Comparison of ENCODE assay signal across 10 mouse cellular contexts in the genomic region with DNA sequence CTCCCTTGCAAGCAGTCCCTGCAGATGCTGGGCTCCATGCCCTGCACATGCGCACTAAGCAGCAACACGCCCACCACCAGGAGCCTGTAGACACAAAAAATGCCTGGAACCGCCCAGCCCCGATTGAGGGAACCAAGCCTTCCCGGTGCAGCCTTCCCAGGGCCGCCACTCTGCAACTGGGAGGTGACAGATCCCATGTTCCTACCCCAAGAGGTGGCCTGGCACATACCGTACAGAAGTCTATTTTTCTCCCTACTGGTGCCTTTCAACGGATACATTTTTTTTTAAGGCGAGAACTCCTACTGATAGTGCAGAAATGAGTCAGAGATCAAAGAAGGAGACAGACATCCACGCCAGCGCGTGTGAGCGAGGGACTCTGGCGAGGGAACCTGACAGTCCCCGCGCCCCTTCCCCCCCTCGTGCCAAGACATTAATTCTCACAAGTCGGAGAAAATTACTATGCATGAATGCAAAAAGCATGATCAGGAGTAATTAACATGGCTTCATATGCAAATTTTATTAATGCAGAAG. TPM values are rescaled to one million over a fixed set of nuclear protein-coding genes. Genes with fewer than 3 reads are reported as not detected.
A peak's percentile ranks its signal among the peaks of the same experiment; 100 is the strongest.
DNase-seq lines count a peak whose midpoint lies in the region; ATAC-seq lines count a peak whose summit lies in the region.
"Had no signal": no experiment of that assay in that cellular context is flagged by ENCODE, and none has a peak within 500 bp of the region (broad histone marks: within the 10 kb centered on the region; RNA-seq: fewer than 3 reads in every experiment).

No protein-coding gene starts in this region.

- no peaks in the 10 kb centered on the region for H3K36me3 ChIP-seq in heart, embryonic 14.5 days (ENCODE audit: control insufficient read depth, insufficient read depth, low read length)
- H3K36me3 ChIP-seq in forebrain, embryonic 12.5 days (replicated peaks), result no peaks in the 10 kb centered on the region; the same call in 1 of the 2 replicates

- H3K9me3 ChIP-seq in heart, embryonic 14.5 days (ENCODE audit: control insufficient read depth, low read length), result 0 out of 2 replicates have a peak, but pooled peaks cover 6% of the 10 kb centered on the region
- H3K9me3 ChIP-seq in forebrain, embryonic 12.5 days, result no peaks in the 10 kb centered on the region

- ATAC-seq in heart, embryonic 14.5 days (ENCODE audit: insufficient number of reproducible peaks, insufficient read depth, low FRiP score, low read depth), result 0 out of 2 replicates have a peak, but pooled peaks have one; percentile 34
- ATAC-seq in forebrain, embryonic 12.5 days (ENCODE audit: low FRiP score), result peak; percentile 70; the same call in 1 of the 2 replicates

- H3K9ac ChIP-seq in heart, embryonic 14.5 days (ENCODE audit: low read length), result no peak overlapping the region
- H3K9ac ChIP-seq in forebrain, embryonic 12.5 days, result no peak overlapping the region
- H3K9ac ChIP-seq: liver, embryonic 14.5 days had no signal

- no peak for DNase-seq in heart, postnatal 25 days (ENCODE audit: low spot score)
- peak; percentile 46 to 52 for DNase-seq in layer of hippocampus, adult 8-10 months (ENCODE audit: low spot score in 2 of 2)
- peak; percentile 66 for DNase-seq in naive thymus-derived CD4-positive, alpha-beta T cell, adult 2 months (ENCODE audit: low read depth)
- no peak for DNase-seq in Muller cell, postnatal 12 days (ENCODE audit: inconsistent ontology term)
- DNase-seq in gastrocnemius, adult 8-10 months (ENCODE audit: low spot score in 2 of 2), result no peak
- no peak for DNase-seq in heart, postnatal 36 days
- DNase-seq: gastrocnemius, postnatal 25 days had no signal

- H3K27me3 ChIP-seq in heart, embryonic 14.5 days (ENCODE audit: control insufficient read depth, insufficient read depth, low read length), result no peaks in the 10 kb centered on the region
- no peaks in the 10 kb centered on the region for H3K27me3 ChIP-seq in forebrain, embryonic 12.5 days

- intact Hi-C loops in heart, postnatal 25 days (cut with DNase I), result no loop called here
- intact Hi-C loops in heart, postnatal 36 days (cut with DNase I), result no loop called here

- H3K4me2 ChIP-seq in heart, embryonic 14.5 days (ENCODE audit: low read length), result no peak overlapping the region
- peak overlapping the region; percentile 46 for H3K4me2 ChIP-seq in forebrain, embryonic 12.5 days

- WGBS in heart, embryonic 14.5 days, result 42% methylated on average over 18 of the region's 18 CpGs
- 17% methylated on average over 18 of the region's 18 CpGs for WGBS in forebrain, embryonic 12.5 days

- no peak overlapping the region for H3K4me3 ChIP-seq in heart, embryonic 14.5 days (ENCODE audit: control insufficient read depth in 1 of 2, insufficient read depth in 1 of 2, low read depth in 1 of 2, low read length in 2 of 2)
- H3K4me3 ChIP-seq in forebrain, embryonic 12.5 days (replicated peaks), result peak overlapping the region; percentile 23; the same call in 1 of the 2 replicates

- peaks cover 26 to 39% of the 10 kb centered on the region in 2 experiments for H3K4me1 ChIP-seq in heart, embryonic 14.5 days (ENCODE audit: control insufficient read depth in 2 of 2, insufficient read depth in 2 of 2, low read length in 2 of 2)
- peaks cover 91% of the 10 kb centered on the region for H3K4me1 ChIP-seq in forebrain, embryonic 12.5 days

- 0 out of 4 replicates have a peak overlapping the region, but pooled peaks of 1 of the 2 experiments have one; percentile 19 for H3K27ac ChIP-seq in heart, embryonic 14.5 days (replicated peaks in 1 of 2; ENCODE audit: control insufficient read depth in 1 of 2, insufficient read depth in 1 of 2, low read depth in 2 of 2, low read length in 2 of 2)
- H3K27ac ChIP-seq in forebrain, embryonic 12.5 days, result peak overlapping the region; percentile 89
- H3K27ac ChIP-seq: liver, embryonic 14.5 days had no signal

RNA-seq across cellular contexts. Expression of a gene that starts 33.5 kb away (rescaled TPM):
- 4.4 TPM in 2 replicates for polyA plus RNA-seq in heart, embryonic 14.5 days (2014; fragmentation: Nextera tagmentation; extraction: Ambion mirVana)
- total RNA-seq in heart, postnatal 25 days (2021), result 1 to 10 TPM; 1.1 to 1.6 TPM
- 46.0 and 54.4 TPM in 2 replicates for polyA plus RNA-seq in forebrain, embryonic 12.5 days (2016; fragmentation: Nextera tagmentation; extraction: Ambion mirVana)
- 100 to 1,000 TPM; 110 to 122 (median 115) TPM for total RNA-seq in layer of hippocampus, adult 8-10 months (2022)
- total RNA-seq in gastrocnemius, adult 8-10 months (2022), result under 1 TPM in 1 of 4 experiments, not detected in 3; 0.02 TPM
- total RNA-seq in heart, postnatal 36 days (2021), result under 1 TPM; 0.76 to 0.86 TPM

Comparison
In these comparisons a context has a peak if more than half of its experiments do, and no peak if none do; other contexts are left out.
1. DNase-seq: peak in layer of hippocampus, adult 8-10 months (2 of 2) and naive thymus-derived CD4-positive, alpha-beta T cell, adult 2 months (single experiment); none in heart, postnatal 25 days (single experiment), Muller cell, postnatal 12 days (single experiment), gastrocnemius, adult 8-10 months (0 of 2) and heart, postnatal 36 days (0 of 2).
2. RNA of a gene that starts 33.5 kb away (total RNA-seq): 110 to 122 TPM in layer of hippocampus, adult 8-10 months; 1.1 to 1.6 TPM in heart, postnatal 25 days, 0.76 to 0.86 TPM in heart, postnatal 36 days and 0.02 TPM in gastrocnemius, adult 8-10 months; every median in the first group is over 10 times any median in the second.